Mouse (Mus musculus): ENCODE measurements around the gene Sgsm2.

GRCm38 (mm10) chr11:74908618-74909399 lies 11.9 kb upstream of the Sgsm2 start:
- no peak for TF ChIP-seq CTCF (IDR thresholded peaks at IDR 0.05; ENCODE audit: low read depth)
- TF ChIP-seq EP300 (IDR thresholded peaks at IDR 0.05; ENCODE audit: low read depth): no peak

All from liver, postnatal 0 days (tissue).